Mouse (Mus musculus) CH12.LX (cell line): ENCODE results near the gene Trp73. TPM values are rescaled to one million over a fixed set of nuclear protein-coding genes. Genes with fewer than 3 reads are reported as not detected.

Experiments used
- DNase-seq: peaks from one replicate; pipeline ENCODE4 v3.0.0-alpha.2; 2013; ENCODE audit errors: extremely low read depth
- H3K27ac ChIP-seq: 2 replicates; pipeline ENCODE4 v1.5.1; 2012; ENCODE audit warnings: low read depth, mild to moderate bottlenecking, control low read depth, moderate library complexity; ENCODE audit not compliant: insufficient read depth
- H3K27me3 ChIP-seq: replicated peaks from 2 replicates; pipeline ENCODE3; 2012; ENCODE audit warnings: inconsistent platforms
- H3K36me3 ChIP-seq, 2 experiments: replicated peaks in 1 of 2; 2 replicates each; pipeline versions ENCODE3 to v1.6.1; 2012; ENCODE audit warnings: inconsistent platforms in 1 of 2, low read length in 1 of 2, mild to moderate bottlenecking in 1 of 2, mixed read lengths in 1 of 2, moderate library complexity in 1 of 2; ENCODE audit not compliant: control insufficient read depth in 1 of 2, insufficient read depth in 1 of 2
- H3K4me1 ChIP-seq, 2 experiments: 2 replicates each; pipeline ENCODE4 v1.6.1; 2012; ENCODE audit warnings: inconsistent platforms in 1 of 2, moderate library complexity in 1 of 2; ENCODE audit not compliant: insufficient read depth in 2 of 2, control insufficient read depth in 1 of 2
- H3K4me2 ChIP-seq: 2 replicates; pipeline ENCODE4 v1.6.1; 2012; ENCODE audit warnings: low read depth, mild to moderate bottlenecking, control low read depth; ENCODE audit not compliant: poor library complexity, insufficient read depth, severe bottlenecking
- H3K4me3 ChIP-seq, 3 experiments: fragments of 150-350 bp in 1 of 3; sonication (generic) in 1 of 3; replicated peaks in 1 of 3; 2 replicates each; pipeline versions ENCODE3 to v1.5.1; 2011 to 2012; ENCODE audit warnings: low read depth in 2 of 3, low read length in 2 of 3, mild to moderate bottlenecking in 2 of 3, moderate library complexity in 2 of 3, control low read depth in 1 of 3, improper control_type of control experiment in 1 of 3, inconsistent platforms in 1 of 3, mixed read lengths in 1 of 3; ENCODE audit not compliant: poor library complexity in 1 of 3
- H3K79me2 ChIP-seq: replicated peaks from 2 replicates; pipeline ENCODE4 v1.6.1; 2012; ENCODE audit warnings: mild to moderate bottlenecking, moderate library complexity; ENCODE audit not compliant: control insufficient read depth, poor library complexity, insufficient read depth, severe bottlenecking; ENCODE audit errors: extremely low read depth
- H3K9ac ChIP-seq: 2 replicates; pipeline ENCODE4 v1.6.1; 2012; ENCODE audit warnings: low read depth, mild to moderate bottlenecking, control low read depth, moderate library complexity; ENCODE audit not compliant: insufficient read depth
- H3K9me3 ChIP-seq: replicated peaks from 2 replicates; pipeline ENCODE3; 2012; ENCODE audit warnings: low read length, inconsistent platforms, mixed read lengths
- BHLHE40 ChIP-seq: IDR thresholded peaks from 2 replicates; pipeline ENCODE4 v1.6.1; 2011; ENCODE audit warnings: mild to moderate bottlenecking, low read depth, low read length, improper control_type of control experiment
- CHD1 ChIP-seq: IDR thresholded peaks from 2 replicates; pipeline ENCODE4 v1.6.1; 2012; ENCODE audit warnings: low read depth, low read length, improper control_type of control experiment, inconsistent platforms
- ELF1 ChIP-seq: IDR thresholded peaks from 2 replicates; pipeline ENCODE4 v1.6.1; 2014; ENCODE audit warnings: low read depth, mild to moderate bottlenecking, inconsistent platforms, low read length, improper control_type of control experiment
- EP300 ChIP-seq: IDR thresholded peaks from 2 replicates; pipeline ENCODE4 v1.6.1; 2011; ENCODE audit warnings: low read length, improper control_type of control experiment
- ETS1 ChIP-seq: conservative IDR thresholded peaks from 2 replicates; pipeline ENCODE4 v1.6.1; 2012; ENCODE audit warnings: low read depth, mild to moderate bottlenecking, inconsistent platforms, low read length, improper control_type of control experiment, moderate library complexity
- GABPA ChIP-seq: IDR thresholded peaks from 2 replicates; pipeline ENCODE4 v1.6.1; 2012; ENCODE audit warnings: low read depth, low read length, improper control_type of control experiment, inconsistent platforms; ENCODE audit not compliant: insufficient replicate concordance
- JUN ChIP-seq: IDR thresholded peaks from 2 replicates; pipeline ENCODE4 v1.6.1; 2011; ENCODE audit warnings: low read depth, mild to moderate bottlenecking, low read length, improper control_type of control experiment, moderate library complexity; ENCODE audit not compliant: insufficient read depth
- KAT2A ChIP-seq: IDR thresholded peaks from 2 replicates; pipeline ENCODE4 v1.6.1; 2012; ENCODE audit warnings: low read length, improper control_type of control experiment, inconsistent platforms; ENCODE audit not compliant: insufficient replicate concordance
- MAFK ChIP-seq: IDR thresholded peaks from 2 replicates; pipeline ENCODE4 v1.6.1; 2011; ENCODE audit warnings: low read length, improper control_type of control experiment; ENCODE audit not compliant: insufficient replicate concordance
- MAX ChIP-seq: IDR thresholded peaks from 2 replicates; pipeline ENCODE4 v1.6.1; 2011; ENCODE audit warnings: low read length, improper control_type of control experiment
- MYC ChIP-seq: IDR thresholded peaks from 2 replicates; pipeline ENCODE4 v1.6.1; 2011; ENCODE audit warnings: low read depth, mild to moderate bottlenecking, improper control_type of control experiment, low read length
- NRF1 ChIP-seq: IDR thresholded peaks from 2 replicates; pipeline ENCODE4 v1.6.1; 2014; ENCODE audit warnings: low read depth, mild to moderate bottlenecking, inconsistent platforms, low read length, improper control_type of control experiment, moderate library complexity
- POLR2A ChIP-seq: IDR thresholded peaks from 2 replicates; pipeline ENCODE4 v1.6.1; 2011; ENCODE audit warnings: low read depth, mild to moderate bottlenecking, improper control_type of control experiment, low read length
- POLR2AphosphoS2 ChIP-seq: IDR thresholded peaks from 2 replicates; pipeline ENCODE4 v1.6.1; 2011; ENCODE audit warnings: low read depth, low read length, improper control_type of control experiment
- RAD21 ChIP-seq: IDR thresholded peaks from 2 replicates; pipeline ENCODE4 v1.6.1; 2011; ENCODE audit warnings: low read depth, mild to moderate bottlenecking, low read length, improper control_type of control experiment, moderate library complexity
- RCOR1 ChIP-seq: conservative IDR thresholded peaks from 2 replicates; pipeline ENCODE4 v1.6.1; 2012; ENCODE audit warnings: low read depth, mild to moderate bottlenecking, inconsistent platforms, low read length, improper control_type of control experiment
- TBP ChIP-seq: conservative IDR thresholded peaks from 2 replicates; pipeline ENCODE4 v1.6.1; 2011; ENCODE audit warnings: low read depth, low read length, improper control_type of control experiment
- TCF12 ChIP-seq: IDR thresholded peaks from 2 replicates; pipeline ENCODE4 v1.6.1; 2014; ENCODE audit warnings: low read depth, mild to moderate bottlenecking, inconsistent platforms, low read length, improper control_type of control experiment
- UBTF ChIP-seq: IDR thresholded peaks from 2 replicates; pipeline ENCODE4 v1.6.1; 2012; ENCODE audit warnings: low read depth, mild to moderate bottlenecking, inconsistent platforms, low read length, improper control_type of control experiment, moderate library complexity
- ZMIZ1 ChIP-seq: IDR thresholded peaks from 2 replicates; pipeline ENCODE4 v1.6.1; 2012; ENCODE audit warnings: low read depth, mild to moderate bottlenecking, inconsistent platforms, low read length, improper control_type of control experiment
- dilution Hi-C: fragments of 300-500 bp; cut with MboI; formaldehyde crosslinking; loops from 2 replicates; pipeline ENCODE4 v1.14.3; 2020; ENCODE audit warnings: low sequenced_read_pairs; ENCODE audit not compliant: extremely low pct_unique_long_range_greater_than_20kb, extremely low pct_ligation_motif_present
- in situ Hi-C: fragments of 300-500 bp; cut with MboI; formaldehyde crosslinking; loops from 3 replicates; pipeline ENCODE4 v1.14.3; 2019; ENCODE audit warnings: low sequenced_read_pairs, low pct_ligation_motif_present, low pct_unique_long_range_greater_than_20kb, mixed read lengths
- polyA plus RNA-seq: library from polyadenylated mRNA; unstranded; fragments of >175 nt; gene quantifications from 2 replicates; pipeline ENCODE4 v1.2.1, GENCODE M21; 2012; ENCODE audit warnings: low read depth; ENCODE audit not compliant: insufficient read length
- total RNA-seq, 2 experiments: library from RNA; depleted of rRNA; stranded (reverse); fragments of 300-350 nt in 1 of 2; fragments of >200 nt in 1 of 2; gene quantifications; 2 replicates each; pipeline ENCODE4 v1.2.3; 2012 to 2014

Trp73 gene
- total and polyA plus RNA-seq, 3 experiments: 14.0 to 34.3 (median 30.0) TPM

DNA sequence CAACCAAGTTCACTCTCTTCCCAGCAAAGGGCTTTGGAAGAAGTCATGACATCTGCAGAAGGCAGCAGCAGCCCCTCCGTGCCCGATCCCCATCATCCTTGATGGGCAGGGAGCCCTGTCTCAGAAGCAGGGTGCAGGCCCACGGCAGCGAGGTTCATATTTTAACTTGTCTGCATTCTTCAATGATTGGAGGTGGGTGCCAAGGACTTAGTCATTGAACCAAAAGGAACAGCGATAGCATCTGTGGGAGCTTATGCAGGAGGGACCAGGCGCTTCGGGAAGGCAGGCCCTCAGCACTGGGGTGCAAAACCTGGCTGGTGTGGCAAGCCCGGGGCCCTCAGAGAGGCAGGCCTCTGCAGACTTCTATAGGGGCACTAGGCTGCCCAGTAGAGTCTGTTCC, 53.6 kb downstream of the Trp73 start:
- dilution Hi-C loops: no loop called here
- H3K27me3 ChIP-seq: no peaks in the 10 kb centered on the region

DNA sequence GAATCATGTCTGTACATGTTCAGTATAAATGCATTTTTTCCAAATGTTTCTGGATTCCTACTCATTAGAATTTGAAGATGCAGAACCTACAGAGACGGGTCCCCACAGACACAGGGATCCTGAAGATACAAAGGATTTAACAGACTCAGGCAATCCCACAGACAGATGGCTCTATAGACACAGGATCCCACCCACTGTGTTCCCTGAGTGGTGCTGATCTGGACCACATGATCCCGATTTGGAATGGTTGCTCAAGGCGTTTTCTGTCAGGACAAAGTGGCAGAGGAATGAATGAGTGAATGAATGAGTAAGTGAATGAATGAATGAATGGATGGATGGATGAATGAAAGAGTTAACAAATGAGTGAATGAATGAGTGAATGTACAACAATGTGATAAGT, 54.2 kb downstream of the Trp73 start:
- Histone ChIP-seq H3K4me2 (no peak overlapping the region), H3K4me3 (no peak overlapping the region), H3K9ac (no peak overlapping the region), H3K9me3 (peaks cover 12% of the 10 kb centered on the region), H3K79me2 (no peaks in the 10 kb centered on the region), H3K4me1 (peaks cover 9 to 36% of the 10 kb centered on the region in 2 experiments), H3K27ac (no peak overlapping the region), H3K36me3 (peaks cover 58 to 89% of the 10 kb centered on the region in 2 experiments), H3K27me3 (no peaks in the 10 kb centered on the region)
- no peak for DNase-seq
- dilution Hi-C loops: no loop called here
- no peak for TF ChIP-seq ZMIZ1
- no peak for TF ChIP-seq RAD21
- no peak for TF ChIP-seq ETS1
- no peak for TF ChIP-seq EP300
- in situ Hi-C loops: no loop called here

More for the DNA sequence above, 53.6 kb downstream of the Trp73 start:
- Histone ChIP-seq H3K4me1 (peaks cover 12 to 36% of the 10 kb centered on the region in 2 experiments), H3K9ac (no peak overlapping the region), H3K27ac (no peak overlapping the region), H3K4me3 (no peak overlapping the region), H3K79me2 (no peaks in the 10 kb centered on the region), H3K36me3 (peaks cover 52 to 84% of the 10 kb centered on the region in 2 experiments), H3K4me2 (no peak overlapping the region), H3K9me3 (peaks cover 12% of the 10 kb centered on the region)
- no peak for TF ChIP-seq POLR2AphosphoS2
- no peak for TF ChIP-seq JUN
- no peak for TF ChIP-seq TCF12
- no peak for TF ChIP-seq KAT2A
- TF ChIP-seq TBP: no peak
- TF ChIP-seq ELF1: no peak
- TF ChIP-seq UBTF: no peak
- TF ChIP-seq MAX: no peak
- no peak for TF ChIP-seq GABPA
- no peak for TF ChIP-seq RCOR1
- in situ Hi-C loops: no loop called here
- no peak for DNase-seq

DNA sequence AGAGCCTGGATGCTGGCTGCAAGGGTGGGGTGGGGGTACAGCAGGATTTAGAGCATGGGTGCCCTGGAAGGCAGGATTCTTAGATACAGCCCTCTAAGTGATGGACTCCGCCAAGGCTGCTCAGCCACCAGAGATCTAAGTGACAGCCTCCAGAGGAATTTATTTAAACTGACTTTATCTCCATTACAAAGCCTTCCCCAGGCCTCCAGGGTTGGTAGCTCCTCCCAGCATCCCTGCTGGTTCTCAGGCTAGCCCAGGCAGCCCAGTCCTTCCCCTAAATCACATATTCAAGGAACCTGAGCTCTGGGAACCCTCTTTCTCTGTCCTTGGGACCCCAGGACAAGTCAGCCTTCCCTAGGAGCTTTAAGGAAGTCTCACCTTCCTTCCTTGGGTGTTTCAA, 58.0 kb downstream of the Trp73 start:
- Histone ChIP-seq H3K27me3 (no peaks in the 10 kb centered on the region), H3K4me3 (no peak overlapping the region), H3K4me1 (peaks cover 7 to 34% of the 10 kb centered on the region in 2 experiments; a peak in 3 of 4 replicates), H3K27ac (no peak overlapping the region), H3K79me2 (no peaks in the 10 kb centered on the region), H3K9me3 (peaks cover 12% of the 10 kb centered on the region), H3K4me2 (no peak overlapping the region), H3K9ac (no peak overlapping the region), H3K36me3 (peaks cover 75 to 96% of the 10 kb centered on the region in 2 experiments)
- no peak for TF ChIP-seq MAX
- TF ChIP-seq BHLHE40: no peak
- no peak for TF ChIP-seq GABPA
- no peak for TF ChIP-seq POLR2AphosphoS2
- TF ChIP-seq POLR2A: no peak
- TF ChIP-seq CHD1: no peak
- no peak for TF ChIP-seq NRF1
- TF ChIP-seq MYC: no peak
- TF ChIP-seq MAFK: no peak
- TF ChIP-seq JUN: no peak
- no peak for TF ChIP-seq RCOR1
- TF ChIP-seq UBTF: no peak
- dilution Hi-C loops: no loop called here
- DNase-seq: no peak
- in situ Hi-C loops: no loop called here
